Mouse (Mus musculus) large intestine, adult 2 months (tissue): ENCODE results near the gene Mpl. TPM values are rescaled to one million over a fixed set of nuclear protein-coding genes. Genes with fewer than 3 reads are reported as not detected.

Experiments
- polyA plus RNA-seq: library from polyadenylated mRNA; depleted of rRNA; stranded (reverse); fragments of >200 nt; gene quantifications from 2 replicates; pipeline ENCODE4 v1.2.3, GENCODE M21; 2012; rRNA removed

Mpl gene
- polyA plus RNA-seq, 1 experiment = 0.02 TPM

Other genes starting within 250 kb of the Mpl start
- 86.5 and 143 TPM in 2 replicates for gene Ptprf, start 166.1 kb downstream of the Mpl start, polyA plus RNA-seq
- 22.5 and 28.0 TPM in 2 replicates for gene Szt2, start 48.2 kb downstream of the Mpl start, polyA plus RNA-seq
- gene Med8, start 48.2 kb downstream of the Mpl start, polyA plus RNA-seq = 44.9 and 48.6 TPM in 2 replicates
- gene Elovl1, start 29.4 kb downstream of the Mpl start, polyA plus RNA-seq = 380 and 399 TPM in 2 replicates
- gene Cdc20, start 20.2 kb downstream of the Mpl start, polyA plus RNA-seq = 70.4 and 90.0 TPM in 2 replicates
- gene Tie1, start 32.5 kb upstream of the Mpl start, polyA plus RNA-seq = 7.9 and 11.3 TPM in 2 replicates
- 93.0 and 123 TPM in 2 replicates for gene 2610528J11Rik, start 69.5 kb upstream of the Mpl start, polyA plus RNA-seq
- 47.8 and 53.0 TPM in 2 replicates for gene Tmem125, start 86.5 kb upstream of the Mpl start, polyA plus RNA-seq
- gene Cfap57, start 163.3 kb upstream of the Mpl start, polyA plus RNA-seq = 0.03 and 0.26 TPM in 2 replicates
- 22.8 and 24.3 TPM in 2 replicates for gene Ebna1bp2, start 163.3 kb upstream of the Mpl start, polyA plus RNA-seq
- gene Olfr62, start 201.4 kb upstream of the Mpl start, polyA plus RNA-seq = not detected in 2 replicates
- 0.26 TPM in 1 of 2 replicates, not detected in the other for gene Olfr1342, start 235.2 kb upstream of the Mpl start, polyA plus RNA-seq
- gene Olfr1341, start 246.0 kb upstream of the Mpl start, polyA plus RNA-seq = not detected in 2 replicates